Mouse (Mus musculus) embryonic facial prominence, embryonic 11.5 days (tissue): Measurements from ENCODE around the gene Rnf144a. TPM values are rescaled to one million over a fixed set of nuclear protein-coding genes. Genes with fewer than 3 reads are reported as not detected.

ENCODE experiments used
- ATAC-seq: fragments of 200-750 bp; cut with Nextera tagmentation; replicated peaks from 2 replicates; pipeline ENCODE4 v1.8.0; 2017; ENCODE audit warnings: low read depth; ENCODE audit not compliant: insufficient number of reproducible peaks, low FRiP score, low TSS enrichment
- DNase-seq: peaks from one replicate; pipeline ENCODE4 v3.0.0-alpha.2; 2015; ENCODE audit warnings: low spot score
- H3K27ac ChIP-seq: fragments of 300-500 bp; sonication (generic); replicated peaks from 2 replicates; pipeline ENCODE4 v1.5.1; 2014; ENCODE audit warnings: mild to moderate bottlenecking, low read depth, low read length, control low read depth
- H3K27me3 ChIP-seq: fragments of 300-500 bp; sonication (generic); 2 replicates; pipeline ENCODE4 v1.6.1; 2014; ENCODE audit warnings: mild to moderate bottlenecking, low read length, moderate library complexity, mixed read lengths; ENCODE audit not compliant: control insufficient read depth, insufficient read depth
- H3K36me3 ChIP-seq: fragments of 300-500 bp; sonication (generic); replicated peaks from 2 replicates; pipeline ENCODE4 v1.6.1; 2014; ENCODE audit warnings: low read depth, mild to moderate bottlenecking, low read length, moderate library complexity, mixed read lengths; ENCODE audit not compliant: control insufficient read depth, insufficient read depth
- H3K4me1 ChIP-seq: fragments of 300-500 bp; sonication (generic); 2 replicates; pipeline ENCODE4 v1.6.1; 2014; ENCODE audit warnings: low read length, mixed read lengths; ENCODE audit not compliant: control insufficient read depth, insufficient read depth
- H3K4me2 ChIP-seq: fragments of 300-500 bp; sonication (generic); 2 replicates; pipeline ENCODE4 v1.6.1; 2014; ENCODE audit warnings: low read depth, mild to moderate bottlenecking, control low read depth, low read length, moderate library complexity
- H3K4me3 ChIP-seq: fragments of 300-500 bp; sonication (generic); 2 replicates; pipeline ENCODE4 v1.5.1; 2014; ENCODE audit warnings: low read depth, low read length, control low read depth
- H3K9ac ChIP-seq: fragments of 300-500 bp; sonication (generic); replicated peaks from 2 replicates; pipeline ENCODE4 v1.6.1; 2014; ENCODE audit warnings: mild to moderate bottlenecking, control low read depth, low read length
- H3K9me3 ChIP-seq: fragments of 300-500 bp; sonication (generic); replicated peaks from 2 replicates; pipeline ENCODE4 v1.6.1; 2016; ENCODE audit warnings: mild to moderate bottlenecking, low read length, inconsistent platforms, mixed read lengths; ENCODE audit not compliant: control insufficient read depth
- WGBS: fragments of 180-500 bp; shearing (Covaris S2); extraction: QIAGEN DNeasy Blood & Tissue Kit; methylation state at CpG from one replicate; pipeline ENCODE4 v1.1.7; 2014; 5-methylcytosine and 5-hydroxymethylcytosine counted together
- polyA plus RNA-seq: library from polyadenylated mRNA; unstranded; fragments of >200 nt; fragmentation: Nextera tagmentation; extraction: Ambion mirVana; gene quantifications from 2 replicates; pipeline ENCODE4 v1.2.1, GENCODE M21; 2014

Rnf144a gene
- polyA plus RNA-seq, 1 experiment from 2014 or later: 32.2 TPM

DNA sequence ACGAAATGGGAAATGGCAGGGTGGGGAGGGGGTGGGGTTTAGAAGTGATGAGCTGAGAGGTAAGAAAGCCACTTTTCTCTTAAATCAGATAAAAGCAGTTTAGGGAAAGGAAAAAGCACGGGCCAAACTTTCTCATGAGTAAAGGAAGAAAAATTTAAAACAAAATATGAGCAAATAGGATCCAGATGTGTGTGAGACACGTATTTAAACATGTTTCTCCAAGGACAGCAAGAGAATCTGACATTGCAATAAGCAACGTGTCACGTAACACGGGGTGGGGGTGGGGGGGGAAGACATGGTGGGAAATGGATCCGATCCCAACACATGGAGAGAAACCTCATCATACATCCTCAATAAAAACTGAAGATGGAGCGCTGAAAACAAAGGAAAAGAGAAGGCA, 33.3 kb downstream of the Rnf144a start:
- Histone ChIP-seq H3K4me3 (no peak overlapping the region), H3K36me3 (0 out of 2 replicates have a peak, but pooled peaks cover 2% of the 10 kb centered on the region), H3K4me1 (no peaks in the 10 kb centered on the region), H3K4me2 (no peak overlapping the region), H3K9me3 (no peaks in the 10 kb centered on the region), H3K9ac (no peak overlapping the region), H3K27me3 (no peaks in the 10 kb centered on the region), H3K27ac (no peak overlapping the region)
- DNase-seq: peak; percentile 65
- 47% methylated on average over 8 of the region's 8 CpGs for WGBS
- no peak for ATAC-seq

DNA sequence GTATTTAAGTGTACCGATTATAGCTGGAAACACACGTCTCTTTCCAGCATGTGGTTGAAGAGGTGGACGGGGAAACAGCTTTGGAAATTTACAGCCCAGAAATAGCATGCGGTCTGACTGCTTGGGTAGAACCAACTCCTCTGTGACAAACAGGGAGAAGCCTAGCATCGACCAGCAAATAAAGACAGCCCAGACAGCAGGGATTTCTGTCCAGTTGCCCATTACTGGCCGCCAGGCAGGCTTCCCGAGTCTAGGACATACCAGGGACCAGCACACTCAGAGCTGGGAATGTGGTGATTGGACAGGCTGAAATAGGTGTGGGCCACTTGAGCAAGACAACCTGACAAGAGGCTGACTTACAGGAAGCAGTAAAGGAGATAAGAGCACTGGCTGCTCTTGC, 35.3 kb downstream of the Rnf144a start:
- 85% methylated on average over 7 of the region's 7 CpGs for WGBS
- Histone ChIP-seq H3K9me3 (no peaks in the 10 kb centered on the region), H3K4me3 (no peak overlapping the region), H3K9ac (no peak overlapping the region), H3K4me2 (no peak overlapping the region), H3K27ac (no peak overlapping the region), H3K4me1 (no peaks in the 10 kb centered on the region), H3K27me3 (no peaks in the 10 kb centered on the region), H3K36me3 (0 out of 2 replicates have a peak, but pooled peaks cover 2% of the 10 kb centered on the region)
- ATAC-seq: no peak
- no peak for DNase-seq

DNA sequence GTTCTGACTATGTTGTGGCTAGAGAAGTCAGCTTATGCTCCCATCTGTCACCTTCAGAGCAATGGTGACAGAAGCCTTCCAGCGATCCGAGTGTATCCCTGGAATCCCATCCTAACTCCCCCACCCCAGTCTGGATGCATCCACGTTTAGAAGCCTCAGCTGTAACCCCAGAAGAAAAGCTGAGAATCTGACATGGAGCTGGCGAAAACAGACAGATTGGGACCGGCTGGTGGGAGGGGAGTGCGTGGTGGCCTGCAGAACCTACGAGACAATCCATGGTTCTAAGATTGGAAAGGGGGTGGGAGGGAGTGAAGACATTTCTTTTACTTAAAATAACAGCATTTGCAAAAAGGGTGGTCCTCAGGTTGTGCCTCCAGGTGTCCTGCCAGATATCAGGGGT, 37.4 kb downstream of the Rnf144a start:
- no peaks in the 10 kb centered on the region for H3K27me3 ChIP-seq
- H3K4me1 ChIP-seq: no peaks in the 10 kb centered on the region
- no peak overlapping the region for H3K27ac ChIP-seq
- ATAC-seq (no peak), DNase-seq (no peak)
- 91% methylated on average over 7 of the region's 7 CpGs for WGBS
- H3K4me2 ChIP-seq: no peak overlapping the region
- H3K9ac ChIP-seq: no peak overlapping the region
- H3K4me3 ChIP-seq: no peak overlapping the region
- H3K36me3 ChIP-seq: no peaks in the 10 kb centered on the region
- H3K9me3 ChIP-seq: no peaks in the 10 kb centered on the region

DNA sequence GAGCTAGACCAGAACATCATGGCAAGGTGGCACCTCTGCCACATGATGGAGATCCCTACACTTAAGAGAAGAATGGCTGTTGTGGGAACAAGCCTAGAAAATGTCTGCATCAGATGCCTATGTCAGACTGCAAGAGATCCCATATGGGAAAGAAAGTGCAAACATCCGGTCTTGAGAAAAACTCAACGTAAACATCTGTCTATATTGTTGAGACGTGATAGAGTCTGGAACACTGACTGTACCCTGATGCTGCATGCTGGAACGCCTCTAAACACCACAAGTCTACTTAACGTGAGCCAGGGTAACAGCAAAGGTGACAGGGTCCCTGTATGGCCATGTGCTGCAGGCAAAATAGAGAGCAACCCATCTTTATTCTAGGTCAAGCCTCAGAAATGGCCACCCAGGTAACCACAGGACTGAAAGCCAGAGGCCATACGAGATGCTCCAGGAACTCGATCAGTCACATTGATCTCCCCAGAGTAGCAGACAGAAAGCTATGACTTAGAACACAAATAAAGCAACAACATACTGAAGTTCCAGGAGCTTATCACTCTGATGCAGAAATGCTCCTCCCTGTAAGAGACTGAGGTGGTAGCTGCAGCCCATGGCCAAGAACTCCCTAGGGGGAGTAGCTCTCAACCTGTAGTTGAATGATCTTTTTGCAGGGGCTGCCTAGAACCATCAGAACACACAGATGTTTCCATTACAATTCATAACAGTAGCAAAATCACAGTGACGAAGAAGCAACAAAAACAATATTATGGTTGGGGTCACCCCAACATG, 38.3 kb downstream of the Rnf144a start:
- Histone ChIP-seq H3K4me3 (no peak overlapping the region), H3K27ac (no peak overlapping the region), H3K9me3 (no peaks in the 10 kb centered on the region), H3K4me1 (no peaks in the 10 kb centered on the region), H3K4me2 (no peak overlapping the region), H3K36me3 (no peaks in the 10 kb centered on the region), H3K27me3 (no peaks in the 10 kb centered on the region), H3K9ac (no peak overlapping the region)
- DNase-seq: no peak
- 92% methylated on average over 8 of the region's 8 CpGs for WGBS
- ATAC-seq: no peak

DNA sequence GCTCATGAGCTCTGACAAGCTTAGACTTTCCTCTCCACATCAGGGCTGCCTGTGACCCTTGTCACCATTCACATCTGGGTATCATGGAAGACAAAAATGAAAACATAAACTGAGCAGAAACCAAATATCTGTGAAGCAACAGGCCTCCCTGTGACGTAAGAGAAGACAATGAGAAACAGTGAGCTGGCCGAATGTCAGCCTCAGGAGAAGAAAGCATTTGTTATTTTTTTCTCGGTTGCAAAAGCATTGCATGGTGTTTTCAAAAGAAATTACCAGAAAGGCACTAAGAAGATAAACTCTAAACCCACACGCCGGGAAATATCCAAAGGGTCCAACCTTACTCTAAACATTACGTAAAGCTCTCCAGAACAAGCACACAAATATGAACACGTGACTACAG, 41.3 kb downstream of the Rnf144a start:
- Histone ChIP-seq H3K27me3 (no peaks in the 10 kb centered on the region), H3K4me3 (no peak overlapping the region), H3K4me2 (no peak overlapping the region), H3K27ac (no peak overlapping the region), H3K9me3 (no peaks in the 10 kb centered on the region), H3K36me3 (no peaks in the 10 kb centered on the region), H3K4me1 (no peaks in the 10 kb centered on the region), H3K9ac (no peak overlapping the region)
- DNase-seq: no peak
- ATAC-seq: no peak
- 88% methylated on average over 7 of the region's 7 CpGs for WGBS

DNA sequence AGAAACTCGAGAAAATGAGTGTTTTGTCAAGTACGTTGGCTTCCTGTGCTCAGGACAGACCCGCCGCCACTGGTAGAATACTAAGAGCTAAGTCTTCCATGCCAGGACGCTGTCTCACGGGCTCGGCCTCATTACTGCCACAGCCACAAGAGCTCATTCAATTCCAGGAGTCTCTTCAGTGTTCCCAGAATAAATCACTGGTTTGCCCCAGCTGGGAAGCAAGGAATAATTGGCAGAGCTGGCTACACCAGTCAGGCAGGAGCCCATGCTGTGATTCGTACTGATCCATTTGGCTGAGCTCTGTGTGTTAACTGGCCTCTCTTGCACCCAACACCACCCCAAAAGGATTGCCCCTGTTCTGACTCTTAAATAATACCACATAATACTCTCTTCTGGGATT, 45.0 kb downstream of the Rnf144a start:
- H3K27ac ChIP-seq: no peak overlapping the region
- no peaks in the 10 kb centered on the region for H3K27me3 ChIP-seq
- DNase-seq: no peak
- no peaks in the 10 kb centered on the region for H3K9me3 ChIP-seq
- WGBS: 85% methylated on average over 8 of the region's 8 CpGs
- no peak overlapping the region for H3K4me3 ChIP-seq
- H3K36me3 ChIP-seq: no peaks in the 10 kb centered on the region
- no peak overlapping the region for H3K9ac ChIP-seq
- ATAC-seq: no peak
- no peaks in the 10 kb centered on the region for H3K4me1 ChIP-seq
- no peak overlapping the region for H3K4me2 ChIP-seq

DNA sequence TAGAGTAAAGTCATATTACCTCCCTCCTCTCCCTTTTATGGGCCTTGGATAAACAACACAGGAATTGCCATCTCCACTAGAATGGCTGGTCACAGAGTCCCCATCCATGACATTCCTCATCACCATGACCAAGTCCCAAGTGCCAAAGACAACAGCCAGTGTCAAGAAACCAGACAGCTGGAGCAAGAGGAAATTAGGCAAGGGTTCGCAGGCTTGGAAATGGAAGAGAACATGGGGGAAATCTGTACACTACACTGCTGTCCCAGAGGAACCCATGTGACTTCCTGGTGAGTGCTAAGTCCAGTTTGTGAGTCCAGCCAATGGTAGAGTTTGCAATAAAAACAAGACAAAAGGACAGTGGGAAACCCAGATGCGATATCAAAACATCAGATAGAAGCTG, 47.7 kb downstream of the Rnf144a start:
- H3K27ac ChIP-seq: no peak overlapping the region
- H3K27me3 ChIP-seq: no peaks in the 10 kb centered on the region
- no peaks in the 10 kb centered on the region for H3K4me1 ChIP-seq
- H3K4me2 ChIP-seq: no peak overlapping the region
- H3K4me3 ChIP-seq: no peak overlapping the region
- WGBS: 95% methylated on average over 2 of the region's 2 CpGs
- DNase-seq: no peak
- no peaks in the 10 kb centered on the region for H3K9me3 ChIP-seq
- H3K36me3 ChIP-seq: no peaks in the 10 kb centered on the region
- ATAC-seq: no peak
- no peak overlapping the region for H3K9ac ChIP-seq

DNA sequence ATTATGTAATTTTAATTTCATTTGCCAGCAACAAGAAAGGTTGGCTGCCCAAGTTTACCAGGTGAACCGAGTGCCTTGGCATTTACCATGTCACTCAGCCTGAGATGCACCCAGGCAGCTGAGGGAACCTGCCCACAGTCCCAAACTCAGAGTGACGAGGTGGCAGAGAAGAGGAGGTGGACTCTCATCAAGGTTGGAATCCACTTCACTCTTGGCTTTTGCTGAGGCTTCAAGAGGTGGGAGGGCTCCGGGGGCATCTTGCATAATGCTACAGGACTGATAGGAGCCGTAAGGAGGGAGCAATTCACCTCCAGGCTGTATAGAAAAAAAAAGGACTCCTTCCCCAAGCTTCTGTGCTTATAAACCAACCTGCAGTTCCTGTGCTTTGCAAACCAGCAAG, 48.7 kb downstream of the Rnf144a start:
- Histone ChIP-seq H3K4me3 (no peak overlapping the region), H3K9me3 (no peaks in the 10 kb centered on the region), H3K27me3 (no peaks in the 10 kb centered on the region), H3K27ac (no peak overlapping the region), H3K4me2 (no peak overlapping the region), H3K36me3 (no peaks in the 10 kb centered on the region), H3K9ac (no peak overlapping the region), H3K4me1 (no peaks in the 10 kb centered on the region)
- DNase-seq (no peak), ATAC-seq (no peak)
- WGBS: 88% methylated on average over 4 of the region's 4 CpGs
